Mouse (Mus musculus) embryonic facial prominence, embryonic 14.5 days (tissue): ENCODE data around the gene Chd9. TPM values are rescaled to one million over a fixed set of nuclear protein-coding genes. Genes with fewer than 3 reads are reported as not detected.
A peak's percentile ranks its signal among the peaks of the same experiment; 100 is the strongest.

Experiments used
- ATAC-seq: fragments of 200-750 bp; cut with Nextera tagmentation; 2 replicates; pipeline ENCODE4 v1.8.0; 2017; ENCODE audit warnings: low read depth, moderate number of reproducible peaks, moderate TSS enrichment
- DNase-seq: peaks from one replicate; pipeline ENCODE4 v3.0.0-alpha.2; 2015; ENCODE audit warnings: low spot score
- H3K27ac ChIP-seq: fragments of 300-500 bp; sonication (generic); replicated peaks from 2 replicates; pipeline ENCODE4 v1.5.1; 2014; ENCODE audit warnings: low read depth, mild to moderate bottlenecking, low read length, moderate library complexity
- H3K27me3 ChIP-seq: fragments of 300-500 bp; sonication (generic); replicated peaks from 2 replicates; pipeline ENCODE4 v1.6.1; 2014; ENCODE audit warnings: low read length; ENCODE audit not compliant: control insufficient read depth, insufficient read depth
- H3K36me3 ChIP-seq: fragments of 300-500 bp; sonication (generic); 2 replicates; pipeline ENCODE4 v1.6.1; 2014; ENCODE audit warnings: low read length, mixed read lengths; ENCODE audit not compliant: control insufficient read depth, insufficient read depth
- H3K4me1 ChIP-seq: fragments of 300-500 bp; sonication (generic); 2 replicates; pipeline ENCODE4 v1.6.1; 2014; ENCODE audit warnings: antibody characterized with exemption, low read length; ENCODE audit not compliant: control insufficient read depth, insufficient read depth
- H3K4me2 ChIP-seq: fragments of 300-500 bp; sonication (generic); 2 replicates; pipeline ENCODE4 v1.6.1; 2014; ENCODE audit warnings: low read depth, mild to moderate bottlenecking, low read length, moderate library complexity, mixed read lengths
- H3K4me3 ChIP-seq: fragments of 300-500 bp; sonication (generic); 2 replicates; pipeline ENCODE4 v1.5.1; 2014; ENCODE audit warnings: low read depth, mild to moderate bottlenecking, low read length
- H3K9ac ChIP-seq: fragments of 300-500 bp; sonication (generic); 2 replicates; pipeline ENCODE4 v1.6.1; 2014; ENCODE audit warnings: low read depth, mild to moderate bottlenecking, low read length, moderate library complexity, mixed read lengths
- H3K9me3 ChIP-seq: fragments of 300-500 bp; sonication (generic); 2 replicates; pipeline ENCODE4 v1.6.1; 2016; ENCODE audit warnings: low read length; ENCODE audit not compliant: control insufficient read depth
- WGBS: fragments of 180-500 bp; shearing (Covaris S2); extraction: QIAGEN DNeasy Blood & Tissue Kit; methylation state at CpG from one replicate; pipeline ENCODE4 v1.1.7; 2014; 5-methylcytosine and 5-hydroxymethylcytosine counted together
- polyA plus RNA-seq: library from polyadenylated mRNA; unstranded; fragments of >200 nt; fragmentation: Nextera tagmentation; extraction: Ambion mirVana; gene quantifications from 2 replicates; pipeline ENCODE4 v1.2.1, GENCODE M21; 2014

Chd9 gene
- polyA plus RNA-seq, 1 experiment from 2014 or later, result 123 TPM

DNA sequence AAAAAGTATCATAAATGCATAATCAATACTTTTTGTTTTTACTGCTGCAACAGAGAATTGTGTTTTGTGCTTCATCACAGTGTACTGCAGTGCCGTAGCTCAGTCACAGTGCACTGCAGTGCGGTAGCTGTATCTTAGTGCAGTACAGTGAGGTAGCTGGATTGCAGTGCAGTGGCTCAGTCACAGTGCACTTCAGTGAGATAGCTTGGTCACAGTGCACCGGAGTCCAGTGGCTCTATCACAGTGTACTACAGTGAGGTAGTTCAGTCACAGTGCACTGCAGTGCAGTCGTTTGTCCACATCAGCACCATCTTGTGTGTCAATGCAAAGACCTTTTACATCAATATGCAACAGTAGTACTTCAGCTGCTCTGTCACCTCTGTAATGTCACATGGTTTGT is 140.2 kb downstream of the Chd9 start:
- Histone ChIP-seq H3K27ac (no peak overlapping the region), H3K27me3 (no peaks in the 10 kb centered on the region), H3K4me2 (no peak overlapping the region), H3K9me3 (no peaks in the 10 kb centered on the region), H3K4me1 (no peaks in the 10 kb centered on the region), H3K36me3 (peaks cover 12% of the 10 kb centered on the region; the same call in 1 of the 2 replicates), H3K4me3 (no peak overlapping the region), H3K9ac (no peak overlapping the region)
- DNase-seq, result no peak
- no peak for ATAC-seq
- 94% methylated on average over 4 of the region's 4 CpGs for WGBS

GRCm38 (mm10) chr8:90976960-90977371 is 148.8 kb downstream of the Chd9 start:
- WGBS, result 70% methylated on average over 8 of the region's 8 CpGs
- DNase-seq (peak; percentile 42), ATAC-seq (no peak)
- Histone ChIP-seq H3K4me3 (no peak overlapping the region), H3K9ac (no peak overlapping the region), H3K9me3 (no peaks in the 10 kb centered on the region), H3K4me2 (no peak overlapping the region), H3K36me3 (peaks cover 66% of the 10 kb centered on the region), H3K27ac (no peak overlapping the region), H3K4me1 (no peaks in the 10 kb centered on the region), H3K27me3 (no peaks in the 10 kb centered on the region)

DNA sequence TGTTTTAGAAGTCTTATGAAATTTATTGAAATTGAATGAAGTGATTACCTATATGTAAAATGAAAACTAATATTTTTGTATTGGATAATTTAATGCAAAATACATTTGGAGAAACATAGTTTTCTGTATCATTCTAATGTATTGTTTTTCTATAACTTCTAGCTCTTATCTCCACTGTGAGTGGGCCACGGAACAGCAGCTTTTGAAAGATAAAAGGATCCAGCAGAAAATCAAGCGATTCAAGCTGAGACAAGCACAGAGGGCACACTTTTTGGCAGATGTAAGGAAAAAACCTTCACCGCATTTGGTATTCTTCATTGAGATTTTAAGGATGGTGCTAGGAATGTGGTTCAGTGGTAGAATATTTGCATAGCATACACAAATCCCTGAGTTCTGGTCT is 150.6 kb downstream of the Chd9 start:
- WGBS, result 92% methylated on average over 3 of the region's 3 CpGs
- no peak for DNase-seq

GRCm38 (mm10) chr8:90979295-90979694 is 151.1 kb downstream of the Chd9 start:
- no peak for DNase-seq
- Histone ChIP-seq H3K9me3 (no peaks in the 10 kb centered on the region), H3K4me3 (no peak overlapping the region), H3K27ac (no peak overlapping the region), H3K9ac (no peak overlapping the region), H3K36me3 (peaks cover 81% of the 10 kb centered on the region), H3K4me1 (no peaks in the 10 kb centered on the region), H3K4me2 (no peak overlapping the region), H3K27me3 (no peaks in the 10 kb centered on the region)
- ATAC-seq, result no peak
- 95% methylated on average over 5 of the region's 5 CpGs for WGBS

More for the DNA sequence above, 150.6 kb downstream of the Chd9 start:
- ATAC-seq, result no peak
- no peaks in the 10 kb centered on the region for H3K9me3 ChIP-seq
- no peak overlapping the region for H3K4me2 ChIP-seq
- H3K36me3 ChIP-seq, result peaks cover 79% of the 10 kb centered on the region
- H3K4me3 ChIP-seq, result no peak overlapping the region
- H3K27me3 ChIP-seq, result no peaks in the 10 kb centered on the region
- no peak overlapping the region for H3K9ac ChIP-seq
- H3K4me1 ChIP-seq, result no peaks in the 10 kb centered on the region
- no peak overlapping the region for H3K27ac ChIP-seq

- H3K27me3 ChIP-seq, result no peaks in the 10 kb centered on the region
- no peaks in the 10 kb centered on the region for H3K4me1 ChIP-seq
- no peak overlapping the region for H3K4me2 ChIP-seq
- H3K27ac ChIP-seq, result no peak overlapping the region
- H3K36me3 ChIP-seq, result peaks cover 83% of the 10 kb centered on the region
- H3K9me3 ChIP-seq, result no peaks in the 10 kb centered on the region
- ATAC-seq (no peak), DNase-seq (no peak)
- H3K9ac ChIP-seq, result no peak overlapping the region
- WGBS, result 87% methylated on average over 3 of the region's 3 CpGs
- no peak overlapping the region for H3K4me3 ChIP-seq
Observed at GRCm38 (mm10) chr8:90982087-90982486, 153.9 kb downstream of the Chd9 start.

- Histone ChIP-seq H3K4me1 (no peaks in the 10 kb centered on the region), H3K4me2 (no peak overlapping the region), H3K27me3 (no peaks in the 10 kb centered on the region), H3K36me3 (peaks cover 78% of the 10 kb centered on the region), H3K9ac (no peak overlapping the region), H3K9me3 (no peaks in the 10 kb centered on the region), H3K27ac (no peak overlapping the region), H3K4me3 (no peak overlapping the region)
- peak; percentile 79 for DNase-seq
- ATAC-seq, result no peak
- WGBS, result 7% methylated on average over 2 of the region's 2 CpGs
Observed at GRCm38 (mm10) chr8:91019726-91020125, 191.6 kb downstream of the Chd9 start.

DNA sequence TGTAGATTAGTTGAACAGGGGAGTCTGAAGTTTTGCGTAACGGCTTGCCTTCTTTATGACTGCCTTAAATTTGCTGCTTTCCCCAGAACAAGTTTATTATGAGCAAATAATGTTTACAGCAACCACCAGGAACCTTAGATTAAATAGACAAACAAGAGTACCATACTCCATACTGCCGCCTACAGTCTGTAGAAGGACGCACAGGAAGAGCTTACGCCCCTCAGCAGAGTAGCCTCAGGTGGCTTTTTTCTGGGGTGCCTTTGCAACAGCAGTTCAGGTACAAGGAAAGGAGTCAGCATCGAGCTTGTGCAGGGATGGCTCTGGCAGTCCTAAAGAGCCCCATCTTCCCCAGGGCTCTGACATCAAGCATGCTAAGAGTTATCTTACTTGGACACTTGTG is 206.3 kb downstream of the Chd9 start:
- H3K27me3 ChIP-seq, result no peaks in the 10 kb centered on the region
- H3K4me1 ChIP-seq, result no peaks in the 10 kb centered on the region
- no peak overlapping the region for H3K27ac ChIP-seq
- H3K9me3 ChIP-seq, result no peaks in the 10 kb centered on the region
- H3K4me3 ChIP-seq, result no peak overlapping the region
- H3K9ac ChIP-seq, result no peak overlapping the region
- no peak overlapping the region for H3K4me2 ChIP-seq
- peaks cover 87% of the 10 kb centered on the region for H3K36me3 ChIP-seq
- ATAC-seq (no peak), DNase-seq (no peak)
- 83% methylated on average over 6 of the region's 6 CpGs for WGBS

DNA sequence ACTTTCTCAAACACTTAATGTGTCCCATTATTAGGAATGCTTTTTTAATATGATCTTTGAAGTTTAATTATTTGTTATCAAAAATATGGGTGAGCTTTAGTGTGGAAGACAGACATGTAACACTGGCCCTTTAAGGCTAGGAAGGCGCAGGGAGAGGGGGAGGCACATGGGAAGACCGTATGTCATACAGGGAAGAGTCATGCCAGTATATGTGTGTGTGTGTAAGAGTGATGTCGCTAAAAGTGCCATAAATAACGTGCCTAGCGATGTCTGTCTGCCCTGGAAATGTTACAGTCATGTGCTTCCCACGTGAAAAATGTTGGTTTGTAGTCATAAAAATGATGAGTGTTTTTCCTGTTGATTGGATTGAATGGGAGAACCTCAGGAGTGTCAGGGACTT is 208.8 kb downstream of the Chd9 start:
- H3K4me3 ChIP-seq, result no peak overlapping the region
- DNase-seq (no peak), ATAC-seq (no peak)
- 87% methylated on average over 6 of the region's 6 CpGs for WGBS
- no peak overlapping the region for H3K9ac ChIP-seq
- peaks cover 89% of the 10 kb centered on the region for H3K36me3 ChIP-seq
- H3K27me3 ChIP-seq, result no peaks in the 10 kb centered on the region
- no peak overlapping the region for H3K4me2 ChIP-seq
- no peaks in the 10 kb centered on the region for H3K4me1 ChIP-seq
- H3K9me3 ChIP-seq, result no peaks in the 10 kb centered on the region
- H3K27ac ChIP-seq, result no peak overlapping the region

- Histone ChIP-seq H3K27ac (no peak overlapping the region), H3K9me3 (no peaks in the 10 kb centered on the region), H3K27me3 (no peaks in the 10 kb centered on the region), H3K36me3 (peaks cover 92% of the 10 kb centered on the region), H3K4me3 (no peak overlapping the region), H3K9ac (no peak overlapping the region), H3K4me1 (no peaks in the 10 kb centered on the region), H3K4me2 (no peak overlapping the region)
- ATAC-seq, result no peak
- 84% methylated on average over 1 of the region's 1 CpGs for WGBS
- no peak for DNase-seq
Observed at GRCm38 (mm10) chr8:91038637-91039036, 210.5 kb downstream of the Chd9 start.
